Mouse (Mus musculus) hindbrain, embryonic 12.5 days (tissue): ENCODE measurements around the gene Med15. TPM values are rescaled to one million over a fixed set of nuclear protein-coding genes. Genes with fewer than 3 reads are reported as not detected.

ENCODE experiments used
- ATAC-seq: fragments of 200-750 bp; cut with Nextera tagmentation; 2 replicates; pipeline ENCODE4 v1.8.0; 2017; ENCODE audit warnings: moderate TSS enrichment; ENCODE audit not compliant: low FRiP score
- H3K27ac ChIP-seq: fragments of 300-500 bp; sonication (generic); 2 replicates; pipeline ENCODE4 v1.5.1; 2016; ENCODE audit warnings: mild to moderate bottlenecking
- H3K27me3 ChIP-seq: fragments of 300-500 bp; sonication (generic); 2 replicates; pipeline ENCODE4 v1.6.1; 2016; ENCODE audit warnings: mild to moderate bottlenecking
- H3K36me3 ChIP-seq: fragments of 300-500 bp; sonication (generic); 2 replicates; pipeline ENCODE4 v1.6.1; 2016; ENCODE audit warnings: mild to moderate bottlenecking
- H3K4me1 ChIP-seq: fragments of 300-500 bp; sonication (generic); 2 replicates; pipeline ENCODE4 v1.6.1; 2016
- H3K4me2 ChIP-seq: fragments of 300-500 bp; sonication (generic); replicated peaks from 2 replicates; pipeline ENCODE4 v1.6.1; 2016; ENCODE audit warnings: mild to moderate bottlenecking
- H3K4me3 ChIP-seq: fragments of 300-500 bp; sonication (generic); 2 replicates; pipeline ENCODE4 v1.5.1; 2016; ENCODE audit warnings: mild to moderate bottlenecking
- H3K9ac ChIP-seq: fragments of 300-500 bp; sonication (generic); 2 replicates; pipeline ENCODE4 v1.6.1; 2016; ENCODE audit warnings: mild to moderate bottlenecking, moderate library complexity
- H3K9me3 ChIP-seq: fragments of 300-500 bp; sonication (generic); replicated peaks from 2 replicates; pipeline ENCODE4 v1.6.1; 2016; ENCODE audit warnings: mild to moderate bottlenecking
- WGBS: fragments of 180-500 bp; shearing (Covaris S2); methylation state at CpG from one replicate; pipeline ENCODE4 v1.1.7; 2016; 5-methylcytosine and 5-hydroxymethylcytosine counted together
- polyA plus RNA-seq: library from polyadenylated mRNA; unstranded; fragments of >200 nt; fragmentation: Nextera tagmentation; extraction: Ambion mirVana; gene quantifications from 2 replicates; pipeline ENCODE4 v1.2.1, GENCODE M21; 2016

The Med15 gene
- polyA plus RNA-seq, 1 experiment from 2014 or later = 45.2 TPM

DNA sequence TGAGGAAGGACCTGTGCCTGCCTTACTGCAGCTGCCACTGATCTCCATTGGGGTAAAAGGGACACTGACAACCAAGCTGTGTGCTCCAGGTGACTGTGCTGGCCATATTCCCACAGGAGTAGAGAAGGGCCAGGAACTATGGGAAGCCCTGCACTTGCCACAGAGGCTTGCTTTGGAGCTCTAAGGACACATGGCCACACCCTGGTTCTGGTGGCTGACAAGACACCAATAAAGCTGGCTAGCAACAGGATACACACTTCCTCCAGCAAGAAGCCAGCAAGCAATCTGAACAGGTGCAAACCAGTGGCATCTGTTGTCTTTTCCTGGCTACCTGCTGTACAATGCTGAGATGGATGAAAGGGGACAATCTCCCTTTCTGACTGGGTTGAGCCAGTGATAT is 62.8 kb downstream of the Med15 start:
- Histone ChIP-seq H3K9me3 (no peaks in the 10 kb centered on the region), H3K4me3 (no peak overlapping the region), H3K27me3 (no peaks in the 10 kb centered on the region), H3K9ac (no peak overlapping the region), H3K4me2 (no peak overlapping the region), H3K36me3 (peaks cover 77% of the 10 kb centered on the region), H3K27ac (no peak overlapping the region), H3K4me1 (no peaks in the 10 kb centered on the region)
- no peak for ATAC-seq

DNA sequence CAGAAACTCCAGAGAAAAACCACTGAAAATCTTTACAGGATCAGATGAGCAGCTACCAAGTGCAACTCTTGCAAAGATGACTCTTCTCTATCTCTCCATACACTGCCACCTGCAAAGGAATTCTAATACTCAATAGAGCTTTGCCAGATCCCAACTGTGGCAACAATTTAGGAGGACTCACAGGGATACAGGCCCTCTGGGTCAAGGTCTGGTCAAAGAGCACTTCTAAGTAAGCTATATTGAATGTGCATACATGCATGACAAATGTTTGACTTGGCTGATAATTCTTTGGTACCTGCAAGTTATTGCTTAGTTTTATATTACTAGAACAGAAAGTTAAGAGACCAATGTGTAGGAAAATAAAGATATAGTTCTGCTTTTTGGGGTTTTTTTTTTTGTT is 67.1 kb downstream of the Med15 start:
- Histone ChIP-seq H3K4me1 (no peaks in the 10 kb centered on the region), H3K4me3 (no peak overlapping the region), H3K36me3 (peaks cover 63% of the 10 kb centered on the region), H3K9me3 (no peaks in the 10 kb centered on the region), H3K9ac (no peak overlapping the region), H3K27me3 (no peaks in the 10 kb centered on the region), H3K4me2 (no peak overlapping the region), H3K27ac (no peak overlapping the region)
- ATAC-seq = no peak

- Histone ChIP-seq H3K27ac (no peak overlapping the region), H3K9ac (no peak overlapping the region), H3K9me3 (no peaks in the 10 kb centered on the region), H3K4me3 (no peak overlapping the region), H3K36me3 (peaks cover 85% of the 10 kb centered on the region), H3K4me1 (no peaks in the 10 kb centered on the region), H3K4me2 (no peak overlapping the region), H3K27me3 (no peaks in the 10 kb centered on the region)
- WGBS = 87% methylated on average over 5 of the region's 5 CpGs
- no peak for ATAC-seq
Measured at GRCm38 (mm10) chr16:17656212-17656871, 76.3 kb downstream of the Med15 start.

- Histone ChIP-seq H3K27me3 (no peaks in the 10 kb centered on the region), H3K4me3 (no peak overlapping the region), H3K36me3 (peaks cover 90% of the 10 kb centered on the region), H3K9me3 (no peaks in the 10 kb centered on the region), H3K4me1 (no peaks in the 10 kb centered on the region), H3K9ac (no peak overlapping the region), H3K27ac (no peak overlapping the region), H3K4me2 (no peak overlapping the region)
- WGBS = 91% methylated on average over 4 of the region's 4 CpGs
- no peak for ATAC-seq
Measured at GRCm38 (mm10) chr16:17654188-17654795, 78.4 kb downstream of the Med15 start.

DNA sequence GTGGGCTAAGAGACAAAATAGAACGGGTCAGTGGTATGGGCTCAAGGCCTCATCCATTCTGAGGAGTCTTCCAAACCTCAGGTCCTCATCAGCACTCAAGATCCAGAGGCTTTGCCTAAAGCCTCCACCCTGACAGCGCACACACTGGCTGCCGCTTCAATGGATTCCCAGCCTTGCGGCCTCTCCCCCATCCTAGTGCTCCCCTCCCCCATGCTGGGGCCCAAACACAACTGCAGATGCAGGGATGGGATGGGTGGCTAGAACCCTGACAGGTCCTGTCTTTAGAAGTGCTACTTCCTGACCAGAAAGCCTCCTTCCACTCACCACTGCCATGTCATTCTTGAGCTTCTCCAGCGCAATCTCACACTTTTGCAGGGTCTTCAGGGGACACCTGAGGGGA is 79.1 kb downstream of the Med15 start:
- Histone ChIP-seq H3K9ac (no peak overlapping the region), H3K9me3 (no peaks in the 10 kb centered on the region), H3K4me2 (no peak overlapping the region), H3K4me1 (no peaks in the 10 kb centered on the region), H3K4me3 (no peak overlapping the region), H3K36me3 (peaks cover 89% of the 10 kb centered on the region), H3K27me3 (no peaks in the 10 kb centered on the region), H3K27ac (no peak overlapping the region)
- 95% methylated on average over 5 of the region's 5 CpGs for WGBS
- no peak for ATAC-seq

DNA sequence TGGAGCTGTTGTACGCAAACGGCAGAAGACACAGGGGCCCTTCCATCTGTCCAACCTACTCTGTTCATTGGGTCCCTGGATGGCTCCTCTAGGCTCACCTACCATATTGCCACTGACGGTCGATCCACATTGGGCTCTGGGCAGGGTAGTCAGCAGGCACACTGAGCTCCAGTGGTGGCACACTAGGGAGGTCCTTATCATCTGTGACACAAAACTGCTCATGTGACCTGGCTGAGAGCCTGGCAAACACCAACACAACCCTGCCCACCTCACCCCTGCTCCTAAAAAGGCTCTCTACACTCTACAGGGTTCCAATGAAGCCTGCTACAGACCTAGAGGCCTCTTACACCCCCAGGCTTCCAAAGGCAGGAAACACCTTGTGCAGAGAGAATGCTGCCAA is 80.1 kb downstream of the Med15 start:
- Histone ChIP-seq H3K9ac (no peak overlapping the region), H3K4me3 (no peak overlapping the region), H3K27me3 (no peaks in the 10 kb centered on the region), H3K27ac (no peak overlapping the region), H3K9me3 (no peaks in the 10 kb centered on the region), H3K4me2 (no peak overlapping the region), H3K36me3 (peaks cover 82% of the 10 kb centered on the region), H3K4me1 (no peaks in the 10 kb centered on the region)
- 96% methylated on average over 4 of the region's 4 CpGs for WGBS
- ATAC-seq = no peak

- WGBS = 95% methylated on average over 1 of the region's 1 CpGs
- H3K9ac ChIP-seq = no peak overlapping the region
- H3K4me1 ChIP-seq = peaks cover 11% of the 10 kb centered on the region
- H3K4me3 ChIP-seq = no peak overlapping the region
- H3K27ac ChIP-seq = no peak overlapping the region
- no peak for ATAC-seq
- no peaks in the 10 kb centered on the region for H3K9me3 ChIP-seq
- H3K4me2 ChIP-seq = no peak overlapping the region
- peaks cover 70% of the 10 kb centered on the region for H3K36me3 ChIP-seq
- no peaks in the 10 kb centered on the region for H3K27me3 ChIP-seq
Measured at GRCm38 (mm10) chr16:17650711-17651110, 82.0 kb downstream of the Med15 start.

- H3K27me3 ChIP-seq = no peaks in the 10 kb centered on the region
- H3K4me2 ChIP-seq = no peak overlapping the region
- H3K4me3 ChIP-seq = no peak overlapping the region
- H3K36me3 ChIP-seq = peaks cover 63% of the 10 kb centered on the region
- no peak overlapping the region for H3K27ac ChIP-seq
- H3K4me1 ChIP-seq = peaks cover 11% of the 10 kb centered on the region
- no peaks in the 10 kb centered on the region for H3K9me3 ChIP-seq
- 88% methylated on average over 16 of the region's 16 CpGs for WGBS
- H3K9ac ChIP-seq = no peak overlapping the region
- ATAC-seq = no peak
Measured at GRCm38 (mm10) chr16:17649925-17650605, 82.6 kb downstream of the Med15 start.

DNA sequence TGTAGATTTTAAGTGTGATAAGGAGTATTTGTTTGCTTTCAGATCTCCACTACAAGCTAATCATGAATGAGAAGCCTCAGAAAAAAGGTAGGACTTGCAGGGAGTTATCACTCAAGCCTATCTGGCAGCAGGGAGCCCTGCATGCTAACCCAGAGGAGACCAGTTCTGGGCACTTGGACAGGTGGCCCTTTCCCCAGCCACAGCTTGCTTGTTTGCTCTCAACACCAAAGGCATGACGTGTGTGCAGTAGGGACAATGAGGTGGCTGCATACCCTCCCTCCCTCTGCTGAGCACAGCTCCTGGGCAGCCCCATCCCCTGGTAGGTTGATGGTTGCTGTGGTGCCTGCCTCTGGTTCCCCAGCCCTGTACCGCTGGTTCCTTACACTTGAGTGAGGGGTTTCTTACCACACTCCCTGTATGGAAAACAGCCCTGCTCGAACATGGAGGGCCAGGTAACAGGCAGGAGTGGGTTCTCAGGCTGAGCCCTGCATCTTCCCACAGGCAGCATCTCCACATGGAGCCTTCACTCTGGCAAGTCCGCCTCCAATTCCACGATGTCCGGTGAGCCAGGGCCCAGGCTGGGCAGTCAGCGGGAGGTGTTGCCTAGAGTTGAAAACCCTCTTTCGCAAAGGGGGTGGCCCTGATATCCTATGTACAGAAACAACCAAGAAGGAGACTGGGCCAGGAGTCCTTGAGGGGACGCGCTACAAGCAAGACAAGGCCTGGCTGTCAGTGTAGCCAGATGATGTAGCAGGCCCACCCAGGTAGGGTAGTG is 84.9 kb downstream of the Med15 start:
- 83% methylated on average over 10 of the region's 10 CpGs for WGBS
- no peaks in the 10 kb centered on the region for H3K9me3 ChIP-seq
- ATAC-seq = no peak
- H3K27me3 ChIP-seq = no peaks in the 10 kb centered on the region
- peaks cover 53% of the 10 kb centered on the region for H3K36me3 ChIP-seq
- no peak overlapping the region for H3K4me3 ChIP-seq
- H3K4me1 ChIP-seq = peaks cover 11% of the 10 kb centered on the region
- no peak overlapping the region for H3K4me2 ChIP-seq
- H3K27ac ChIP-seq = no peak overlapping the region
- H3K9ac ChIP-seq = no peak overlapping the region

DNA sequence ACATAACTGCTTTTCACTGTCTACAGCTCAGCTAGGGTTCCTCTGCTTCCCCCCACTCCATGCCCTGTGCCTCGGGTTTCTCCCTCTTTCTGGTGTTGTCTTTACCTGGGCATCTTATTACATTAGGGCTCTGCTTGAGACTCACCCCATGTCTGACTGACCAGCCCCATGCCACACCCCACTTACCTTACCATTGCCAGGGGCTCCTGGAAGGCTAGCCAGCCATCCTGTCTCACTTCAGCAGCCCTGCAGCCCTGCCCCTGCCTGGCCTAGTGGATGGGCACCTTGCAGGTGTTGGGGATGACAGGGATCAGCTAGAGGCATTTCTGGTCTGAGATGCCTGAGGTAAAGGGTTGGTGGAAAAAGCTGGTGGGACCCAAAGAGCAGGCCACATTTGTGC is 85.5 kb downstream of the Med15 start:
- peaks cover 53% of the 10 kb centered on the region for H3K36me3 ChIP-seq
- 26% methylated on average over 1 of the region's 1 CpGs for whole genome bisulfite sequencing

GRCm38 (mm10) chr16:17646310-17647114 is 86.2 kb downstream of the Med15 start, which contains the start of gene Ccdc74a:
Gene Ccdc74a (plus strand): TSS chr16:17646470.
- Histone ChIP-seq H3K9ac (peak within 1 kb of the TSS; percentile 71), H3K4me1 (peaks cover 11% of the 10 kb centered on the region), H3K4me2 (peak within 1 kb of the TSS; percentile 96), H3K27me3 (no peaks in the 10 kb centered on the region), H3K36me3 (peaks cover 51% of the 10 kb centered on the region), H3K4me3 (peak within 1 kb of the TSS; percentile 55), H3K27ac (peak within 1 kb of the TSS; percentile 40; the same call in 1 of the 2 replicates), H3K9me3 (no peaks in the 10 kb centered on the region)
- ATAC-seq = peak; percentile 94
- WGBS = 3% methylated on average over 64 of the region's 65 CpGs

More for the DNA sequence above, 85.5 kb downstream of the Med15 start:
- no peak for ATAC-seq
- Histone ChIP-seq H3K4me2 (peak overlapping the region; percentile 96), H3K9me3 (no peaks in the 10 kb centered on the region), H3K9ac (peak overlapping the region; percentile 71), H3K4me3 (peak overlapping the region; percentile 55), H3K27ac (no peak overlapping the region), H3K27me3 (no peaks in the 10 kb centered on the region), H3K4me1 (peaks cover 11% of the 10 kb centered on the region)
